Mouse (Mus musculus) stomach, postnatal 0 days (tissue): ENCODE results near the gene Tlx2.

ENCODE experiments used
- CTCF ChIP-seq: IDR thresholded peaks from 2 replicates; pipeline ENCODE4 v1.5.1; 2016; ENCODE audit warnings: antibody characterized with exemption, low read depth, mild to moderate bottlenecking, moderate library complexity
- EP300 ChIP-seq: optimal IDR thresholded peaks from 2 replicates; pipeline ENCODE3; 2016; ENCODE audit warnings: antibody characterized with exemption

GRCm38 (mm10) chr6:83115011-83115671 is 45.0 kb upstream of the Tlx2 start, which contains the start of gene Mogs:
- TF ChIP-seq EP300 = no peak
- peak; percentile 71 for TF ChIP-seq CTCF
